Mouse (Mus musculus): ENCODE data around the gene Adam12. TPM values are rescaled to one million over a fixed set of nuclear protein-coding genes. Genes with fewer than 3 reads are reported as not detected.

The Adam12 gene
- polyA plus RNA-seq, 1 experiment from 2014 or later = 50.9 TPM

DNA sequence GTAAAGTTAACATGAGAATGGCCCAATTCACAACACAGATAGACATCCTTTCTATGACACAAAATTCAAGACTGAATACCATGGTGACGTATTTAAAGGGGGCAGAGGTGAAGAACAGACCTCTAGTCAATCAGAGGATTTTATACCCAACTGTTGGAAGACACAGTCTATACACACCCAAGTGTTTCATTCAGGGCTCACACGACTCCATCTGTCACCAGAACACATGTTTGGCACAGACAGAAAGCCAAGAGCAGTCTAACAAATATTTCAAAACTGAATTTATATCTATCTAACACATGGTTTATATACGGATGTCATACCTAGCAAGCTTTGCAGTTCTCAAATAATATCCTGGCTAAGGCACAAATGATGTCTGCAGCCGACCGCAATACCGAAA, 41.8 kb downstream of the Adam12 start:
- TF ChIP-seq CTCF (IDR thresholded peaks at IDR 0.05; ENCODE audit: low read depth) = no peak
- WGBS = 51% methylated on average over 6 of the region's 6 CpGs
- Histone ChIP-seq H3K4me3 (ENCODE audit: low read depth, low read length) (no peak overlapping the region), H3K27me3 (ENCODE audit: insufficient read depth, low read length) (no peaks in the 10 kb centered on the region), H3K4me2 (no peak overlapping the region), H3K36me3 (ENCODE audit: insufficient read depth) (peaks cover 13% of the 10 kb centered on the region; the same call in 1 of the 2 replicates), H3K9ac (no peak overlapping the region), H3K4me1 (ENCODE audit: insufficient read depth) (peaks cover 11% of the 10 kb centered on the region), H3K27ac (ENCODE audit: low read depth) (no peak overlapping the region), H3K9me3 (ENCODE audit: low read depth, low read length) (no peaks in the 10 kb centered on the region)
- DNase-seq (no peak), ATAC-seq (ENCODE audit: insufficient read depth) (peak; percentile 35; the same call in 1 of the 2 replicates)

DNA sequence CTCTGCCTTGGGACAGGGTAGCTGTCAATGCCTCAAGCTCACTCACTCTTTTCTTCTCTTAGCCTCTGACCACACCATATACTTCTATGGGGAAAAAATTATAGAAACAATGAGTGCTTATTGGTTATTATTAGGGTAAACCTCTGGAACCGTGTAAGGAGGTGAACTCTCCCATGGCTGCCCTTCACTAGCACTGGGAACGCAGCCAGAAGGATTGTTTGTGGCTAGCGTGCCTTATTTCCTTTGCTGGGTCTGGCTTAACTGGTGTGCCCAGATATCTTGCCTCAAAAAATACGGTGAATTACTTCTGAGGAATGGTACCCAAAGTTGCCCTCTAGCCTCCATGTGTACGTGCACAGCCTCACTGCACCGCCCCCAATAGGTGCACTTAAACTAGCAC, 43.4 kb downstream of the Adam12 start:
- no peak overlapping the region for H3K27ac ChIP-seq (ENCODE audit: low read depth)
- peaks cover 11% of the 10 kb centered on the region for H3K4me1 ChIP-seq (ENCODE audit: insufficient read depth)
- TF ChIP-seq CTCF (IDR thresholded peaks at IDR 0.05; ENCODE audit: low read depth) = no peak
- H3K4me2 ChIP-seq = no peak overlapping the region
- H3K9me3 ChIP-seq (ENCODE audit: low read depth, low read length) = no peaks in the 10 kb centered on the region
- ATAC-seq (ENCODE audit: insufficient read depth) = no peak
- no peak overlapping the region for H3K4me3 ChIP-seq (ENCODE audit: low read depth, low read length)
- WGBS = 57% methylated on average over 6 of the region's 6 CpGs
- DNase-seq = peak; percentile 54
- H3K36me3 ChIP-seq (ENCODE audit: insufficient read depth) = peaks cover 17% of the 10 kb centered on the region; the same call in 1 of the 2 replicates
- no peak overlapping the region for H3K9ac ChIP-seq
- H3K27me3 ChIP-seq (ENCODE audit: insufficient read depth, low read length) = no peaks in the 10 kb centered on the region

DNA sequence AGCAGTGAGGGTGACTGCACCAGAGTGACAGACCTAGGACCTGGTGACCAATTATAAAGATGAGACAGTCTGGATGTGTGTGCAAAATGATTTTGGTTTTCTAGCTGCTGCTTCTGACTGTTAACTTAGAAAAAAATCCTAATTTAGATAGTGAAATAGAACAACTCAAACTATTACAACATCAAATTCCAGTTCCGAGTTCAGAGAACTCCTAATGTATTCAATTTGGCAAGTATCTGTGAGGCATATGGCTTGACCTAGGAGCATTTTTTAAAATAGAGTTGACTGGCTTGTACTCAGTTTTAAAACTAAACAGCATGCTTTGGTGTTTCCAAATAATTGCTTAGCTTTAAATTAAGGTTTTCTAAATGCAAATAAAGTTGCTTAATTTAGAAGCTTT, 44.0 kb downstream of the Adam12 start:
- no peak for DNase-seq
- Histone ChIP-seq H3K9ac (no peak overlapping the region), H3K4me2 (no peak overlapping the region), H3K27me3 (ENCODE audit: insufficient read depth, low read length) (no peaks in the 10 kb centered on the region), H3K36me3 (ENCODE audit: insufficient read depth) (peaks cover 13% of the 10 kb centered on the region; the same call in 1 of the 2 replicates), H3K27ac (ENCODE audit: low read depth) (no peak overlapping the region), H3K9me3 (ENCODE audit: low read depth, low read length) (no peaks in the 10 kb centered on the region), H3K4me1 (ENCODE audit: insufficient read depth) (peaks cover 11% of the 10 kb centered on the region), H3K4me3 (ENCODE audit: low read depth, low read length) (no peak overlapping the region)
- ATAC-seq (ENCODE audit: insufficient read depth) = no peak
- TF ChIP-seq CTCF (IDR thresholded peaks at IDR 0.05; ENCODE audit: low read depth) = no peak
- WGBS = 67% methylated on average over 1 of the region's 1 CpGs

DNA sequence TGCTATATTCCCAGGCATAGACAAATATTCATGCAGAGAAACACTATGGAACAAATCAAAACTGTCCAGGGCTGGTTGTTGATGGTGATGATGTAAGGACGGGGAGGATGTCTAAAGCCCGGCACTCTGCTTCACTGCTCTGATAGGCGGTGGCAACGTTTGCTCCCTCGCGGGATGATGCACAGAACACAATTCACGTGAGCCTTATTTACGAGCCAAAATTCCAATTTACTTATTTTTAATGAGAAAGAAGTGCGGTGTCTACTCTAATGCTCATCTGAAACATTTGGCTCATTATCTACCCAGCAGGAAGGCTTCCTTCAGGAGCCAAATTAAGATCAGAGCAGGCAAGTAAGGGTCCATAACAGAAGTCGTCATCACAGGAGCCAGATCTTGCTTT, 45.4 kb downstream of the Adam12 start:
- Histone ChIP-seq H3K36me3 (ENCODE audit: insufficient read depth) (peaks cover 13% of the 10 kb centered on the region; the same call in 1 of the 2 replicates), H3K4me3 (ENCODE audit: low read depth, low read length) (no peak overlapping the region), H3K4me2 (no peak overlapping the region), H3K27ac (ENCODE audit: low read depth) (no peak overlapping the region), H3K9me3 (ENCODE audit: low read depth, low read length) (no peaks in the 10 kb centered on the region), H3K27me3 (ENCODE audit: insufficient read depth, low read length) (no peaks in the 10 kb centered on the region), H3K4me1 (ENCODE audit: insufficient read depth) (peaks cover 11% of the 10 kb centered on the region), H3K9ac (no peak overlapping the region)
- no peak for DNase-seq
- 94% methylated on average over 10 of the region's 10 CpGs for WGBS
- no peak for ATAC-seq (ENCODE audit: insufficient read depth)
- no peak for TF ChIP-seq CTCF (IDR thresholded peaks at IDR 0.05; ENCODE audit: low read depth)

DNA sequence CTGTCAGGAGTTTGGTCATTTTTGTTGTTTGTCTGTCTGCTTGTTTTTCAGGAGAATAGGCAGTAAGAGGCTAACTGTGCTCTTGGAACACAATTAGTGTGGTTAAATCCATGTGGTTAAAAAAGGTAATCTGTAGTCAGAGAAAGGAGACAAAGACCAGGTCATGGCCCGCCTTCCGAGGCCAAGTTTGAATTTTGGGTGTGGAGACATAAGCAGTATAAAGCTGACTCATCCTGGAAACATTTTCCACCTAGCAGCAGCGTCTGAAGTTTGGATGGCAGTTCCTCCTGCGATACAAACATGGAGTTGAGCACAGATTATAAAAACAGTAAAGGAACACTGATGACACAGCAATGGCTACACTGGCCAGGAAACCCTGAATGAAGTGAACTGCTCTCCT, 46.2 kb downstream of the Adam12 start:
- H3K4me2 ChIP-seq = no peak overlapping the region
- no peak for DNase-seq
- ATAC-seq (ENCODE audit: insufficient read depth) = no peak
- H3K36me3 ChIP-seq (ENCODE audit: insufficient read depth) = peaks cover 13% of the 10 kb centered on the region; the same call in 1 of the 2 replicates
- no peak overlapping the region for H3K4me3 ChIP-seq (ENCODE audit: low read depth, low read length)
- no peak overlapping the region for H3K9ac ChIP-seq
- H3K4me1 ChIP-seq (ENCODE audit: insufficient read depth) = peaks cover 10% of the 10 kb centered on the region
- no peak overlapping the region for H3K27ac ChIP-seq (ENCODE audit: low read depth)
- H3K9me3 ChIP-seq (ENCODE audit: low read depth, low read length) = no peaks in the 10 kb centered on the region
- no peak for TF ChIP-seq CTCF (IDR thresholded peaks at IDR 0.05; ENCODE audit: low read depth)
- WGBS = 91% methylated on average over 4 of the region's 4 CpGs
- H3K27me3 ChIP-seq (ENCODE audit: insufficient read depth, low read length) = no peaks in the 10 kb centered on the region

DNA sequence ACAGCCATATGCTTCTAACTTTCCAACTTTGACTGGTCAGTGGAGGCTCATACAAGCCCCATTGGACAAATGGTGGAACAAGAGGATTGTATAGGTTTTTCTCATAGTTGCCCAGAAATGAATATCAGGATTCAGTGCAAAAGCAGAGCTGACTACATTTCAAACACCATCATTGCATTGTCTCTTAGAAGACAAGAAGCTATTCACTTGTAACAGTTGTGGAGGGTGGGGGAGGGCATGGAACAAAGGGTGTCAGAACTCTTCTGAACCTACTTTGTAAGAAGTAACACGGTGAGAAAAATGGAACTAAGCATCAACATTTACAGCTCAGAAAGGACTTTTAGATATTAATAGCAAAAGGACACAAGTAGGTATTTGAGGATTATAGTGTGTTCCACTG, 50.2 kb downstream of the Adam12 start:
- Histone ChIP-seq H3K4me1 (ENCODE audit: insufficient read depth) (no peaks in the 10 kb centered on the region), H3K9me3 (ENCODE audit: low read depth, low read length) (no peaks in the 10 kb centered on the region), H3K36me3 (ENCODE audit: insufficient read depth) (peaks cover 13% of the 10 kb centered on the region; the same call in 1 of the 2 replicates), H3K9ac (no peak overlapping the region), H3K27me3 (ENCODE audit: insufficient read depth, low read length) (no peaks in the 10 kb centered on the region), H3K4me3 (ENCODE audit: low read depth, low read length) (no peak overlapping the region), H3K4me2 (no peak overlapping the region), H3K27ac (ENCODE audit: low read depth) (no peak overlapping the region)
- no peak for TF ChIP-seq CTCF (IDR thresholded peaks at IDR 0.05; ENCODE audit: low read depth)
- ATAC-seq (ENCODE audit: insufficient read depth) = no peak
- WGBS = 76% methylated on average over 1 of the region's 1 CpGs
- no peak for DNase-seq

DNA sequence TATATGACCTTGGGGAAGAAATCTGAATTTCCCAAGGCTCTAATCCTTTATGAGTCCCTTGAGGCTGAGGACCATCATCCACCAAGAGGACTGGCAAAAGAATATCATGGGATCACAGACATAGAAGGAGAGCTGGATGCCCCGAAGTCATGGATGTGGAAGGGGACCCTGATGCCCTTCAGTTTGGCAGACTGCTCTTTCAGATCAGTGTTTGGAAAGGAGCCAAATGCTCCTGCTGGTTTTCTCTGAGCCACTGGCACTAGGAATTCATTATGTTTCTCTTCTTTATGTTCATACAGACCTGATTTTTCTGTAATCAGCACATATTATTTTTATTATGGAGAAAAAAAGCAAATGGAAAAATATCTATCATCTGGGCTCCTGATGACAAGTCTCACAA, 50.9 kb downstream of the Adam12 start:
- Histone ChIP-seq H3K27me3 (ENCODE audit: insufficient read depth, low read length) (no peaks in the 10 kb centered on the region), H3K9ac (no peak overlapping the region), H3K4me1 (ENCODE audit: insufficient read depth) (no peaks in the 10 kb centered on the region), H3K27ac (ENCODE audit: low read depth) (no peak overlapping the region), H3K4me2 (no peak overlapping the region), H3K36me3 (ENCODE audit: insufficient read depth) (peaks cover 12% of the 10 kb centered on the region; the same call in 1 of the 2 replicates), H3K4me3 (ENCODE audit: low read depth, low read length) (no peak overlapping the region), H3K9me3 (ENCODE audit: low read depth, low read length) (no peaks in the 10 kb centered on the region)
- DNase-seq (no peak), ATAC-seq (ENCODE audit: insufficient read depth) (no peak)
- no peak for TF ChIP-seq CTCF (IDR thresholded peaks at IDR 0.05; ENCODE audit: low read depth)
- 84% methylated on average over 1 of the region's 1 CpGs for WGBS

DNA sequence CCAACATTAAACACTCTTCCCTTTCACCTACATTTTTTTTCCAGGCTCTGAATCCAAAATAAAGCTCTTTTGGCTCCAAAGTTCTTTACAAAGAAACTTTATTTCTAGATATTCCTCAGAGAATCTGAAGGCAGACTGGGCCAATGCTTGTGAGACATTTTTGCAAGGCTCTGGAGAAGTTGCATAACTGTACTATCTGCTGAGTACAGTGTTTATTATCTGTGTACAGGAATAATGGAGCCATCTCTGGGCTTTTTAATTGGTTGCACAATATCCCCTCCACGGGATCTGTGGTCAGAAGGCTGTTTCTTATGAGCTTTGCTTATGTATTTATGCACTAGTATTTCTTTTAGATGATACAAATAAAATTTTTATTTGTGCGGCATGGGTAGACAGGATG, 54.9 kb downstream of the Adam12 start:
- WGBS = 58% methylated on average over 2 of the region's 2 CpGs
- peak overlapping the region; percentile 39; the same call in 1 of the 2 replicates for H3K27ac ChIP-seq (ENCODE audit: low read depth)

More for the DNA sequence above, 54.9 kb downstream of the Adam12 start:
- ATAC-seq (ENCODE audit: insufficient read depth) (no peak), DNase-seq (peak; percentile 70)
- Histone ChIP-seq H3K4me3 (ENCODE audit: low read depth, low read length) (no peak overlapping the region), H3K9me3 (ENCODE audit: low read depth, low read length) (no peaks in the 10 kb centered on the region), H3K36me3 (ENCODE audit: insufficient read depth) (peaks cover 5% of the 10 kb centered on the region; the same call in 1 of the 2 replicates), H3K27me3 (ENCODE audit: insufficient read depth, low read length) (no peaks in the 10 kb centered on the region), H3K4me1 (ENCODE audit: insufficient read depth) (no peaks in the 10 kb centered on the region), H3K4me2 (no peak overlapping the region), H3K9ac (no peak overlapping the region)
- TF ChIP-seq CTCF (IDR thresholded peaks at IDR 0.05; ENCODE audit: low read depth) = no peak

All from lung, embryonic 14.5 days (tissue).